Mouse (Mus musculus) embryonic facial prominence, embryonic 13.5 days (tissue): Measurements from ENCODE around the gene Papolb. TPM values are rescaled to one million over a fixed set of nuclear protein-coding genes. Genes with fewer than 3 reads are reported as not detected.
A peak's percentile ranks its signal among the peaks of the same experiment; 100 is the strongest.

Experiments
- ATAC-seq: fragments of 200-750 bp; cut with Nextera tagmentation; 2 replicates; pipeline ENCODE4 v1.8.0; 2017; ENCODE audit warnings: low read depth; ENCODE audit not compliant: insufficient number of reproducible peaks, insufficient read depth, low FRiP score, low TSS enrichment
- H3K27ac ChIP-seq: fragments of 300-500 bp; sonication (generic); 2 replicates; pipeline ENCODE4 v1.5.1; 2015; ENCODE audit warnings: moderate library complexity, mild to moderate bottlenecking, inconsistent platforms
- H3K27me3 ChIP-seq: fragments of 300-500 bp; sonication (generic); 2 replicates; pipeline ENCODE4 v1.6.1; 2015; ENCODE audit warnings: mild to moderate bottlenecking, inconsistent platforms
- H3K36me3 ChIP-seq: fragments of 300-500 bp; sonication (generic); 2 replicates; pipeline ENCODE4 v1.6.1; 2015; ENCODE audit warnings: mild to moderate bottlenecking, inconsistent platforms
- H3K4me1 ChIP-seq: fragments of 300-500 bp; sonication (generic); 2 replicates; pipeline ENCODE4 v1.6.1; 2015; ENCODE audit warnings: inconsistent platforms
- H3K4me2 ChIP-seq: fragments of 300-500 bp; sonication (generic); 2 replicates; pipeline ENCODE4 v1.6.1; 2015; ENCODE audit warnings: moderate library complexity, mild to moderate bottlenecking, inconsistent platforms
- H3K4me3 ChIP-seq: fragments of 300-500 bp; sonication (generic); 2 replicates; pipeline ENCODE4 v1.5.1; 2015; ENCODE audit warnings: mild to moderate bottlenecking, inconsistent platforms
- H3K9ac ChIP-seq: fragments of 300-500 bp; sonication (generic); 2 replicates; pipeline ENCODE4 v1.6.1; 2015; ENCODE audit warnings: mild to moderate bottlenecking, inconsistent platforms
- H3K9me3 ChIP-seq: fragments of 300-500 bp; sonication (generic); 2 replicates; pipeline ENCODE4 v1.6.1; 2016; ENCODE audit warnings: inconsistent platforms
- WGBS: fragments of 180-500 bp; shearing (Covaris S2); methylation state at CpG from one replicate; pipeline ENCODE4 v1.1.7; 2015; ENCODE audit warnings: mixed read lengths; 5-methylcytosine and 5-hydroxymethylcytosine counted together
- polyA plus RNA-seq: library from polyadenylated mRNA; unstranded; fragments of >200 nt; fragmentation: Nextera tagmentation; extraction: Ambion mirVana; gene quantifications from 2 replicates; pipeline ENCODE4 v1.2.1, GENCODE M21; 2015

The Papolb gene
- polyA plus RNA-seq, 1 experiment from 2014 or later = 0.04 TPM

DNA sequence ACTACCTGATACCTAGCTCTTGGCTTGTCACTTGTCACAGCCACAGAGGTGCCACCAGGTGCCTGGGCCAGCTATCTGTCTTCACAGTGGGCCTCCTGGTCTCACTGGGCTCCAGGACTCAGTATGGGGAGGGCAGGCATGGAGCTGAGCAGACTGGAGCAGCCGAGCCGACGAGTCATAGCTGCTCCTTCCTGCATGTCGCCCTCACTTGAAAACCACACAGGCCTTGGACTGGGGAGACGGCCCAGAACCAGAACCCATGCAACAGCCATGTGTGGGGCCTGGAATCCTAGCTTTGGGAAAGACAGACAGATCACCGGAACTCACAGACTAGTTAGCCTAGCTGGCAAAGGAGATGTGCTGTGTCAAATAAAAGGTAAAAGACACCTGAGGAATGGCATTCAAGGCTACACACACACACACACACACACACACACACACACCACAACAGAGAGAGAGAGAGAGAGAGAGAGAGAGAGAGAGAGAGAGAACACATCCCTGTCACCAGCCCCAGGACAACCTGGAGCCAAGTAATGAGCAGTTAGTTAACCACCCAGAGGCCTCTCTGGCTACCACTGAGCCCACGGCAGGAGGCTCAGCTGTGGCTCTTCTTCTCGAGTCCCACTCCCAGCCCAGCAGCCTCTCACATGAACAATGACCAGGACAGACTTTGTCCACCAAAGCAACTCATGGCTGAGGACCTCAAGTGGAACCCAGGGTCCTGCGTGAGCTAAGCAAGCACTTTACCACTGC is 39.7 kb downstream of the Papolb start:
- 69% methylated on average over 9 of the region's 9 CpGs for WGBS
- no peaks in the 10 kb centered on the region for H3K9me3 ChIP-seq
- H3K9ac ChIP-seq = no peak overlapping the region
- no peak for ATAC-seq
- no peak overlapping the region for H3K27ac ChIP-seq
- H3K36me3 ChIP-seq = peaks cover 3% of the 10 kb centered on the region; the same call in 1 of the 2 replicates
- H3K4me2 ChIP-seq = no peak overlapping the region
- H3K4me1 ChIP-seq = peaks cover 6% of the 10 kb centered on the region
- H3K27me3 ChIP-seq = no peaks in the 10 kb centered on the region
- no peak overlapping the region for H3K4me3 ChIP-seq

DNA sequence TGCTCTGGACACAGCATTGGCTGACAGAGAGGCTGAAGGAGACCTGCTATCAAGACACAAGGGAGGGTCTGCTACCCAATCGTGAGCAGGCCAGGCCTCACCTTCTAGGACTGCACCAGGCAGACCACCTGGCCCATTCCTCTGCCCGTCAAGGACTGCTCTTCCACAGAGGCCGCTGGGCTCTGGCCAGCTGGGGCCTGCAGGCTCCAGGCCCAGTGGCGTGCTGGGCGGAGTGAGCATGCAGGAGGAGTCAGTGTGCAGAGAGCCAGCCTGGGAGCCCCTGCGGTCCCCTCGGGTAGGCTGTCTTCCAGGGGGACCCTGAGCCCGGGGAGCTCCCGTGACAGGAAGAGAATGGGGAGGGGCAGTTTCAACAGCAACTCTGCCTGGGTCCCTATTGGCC is 43.2 kb downstream of the Papolb start:
- Histone ChIP-seq H3K27me3 (no peaks in the 10 kb centered on the region), H3K4me1 (peaks cover 6% of the 10 kb centered on the region), H3K9me3 (no peaks in the 10 kb centered on the region), H3K4me3 (no peak overlapping the region), H3K36me3 (no peaks in the 10 kb centered on the region), H3K9ac (no peak overlapping the region), H3K27ac (no peak overlapping the region), H3K4me2 (no peak overlapping the region)
- WGBS = 62% methylated on average over 9 of the region's 9 CpGs
- ATAC-seq = no peak

DNA sequence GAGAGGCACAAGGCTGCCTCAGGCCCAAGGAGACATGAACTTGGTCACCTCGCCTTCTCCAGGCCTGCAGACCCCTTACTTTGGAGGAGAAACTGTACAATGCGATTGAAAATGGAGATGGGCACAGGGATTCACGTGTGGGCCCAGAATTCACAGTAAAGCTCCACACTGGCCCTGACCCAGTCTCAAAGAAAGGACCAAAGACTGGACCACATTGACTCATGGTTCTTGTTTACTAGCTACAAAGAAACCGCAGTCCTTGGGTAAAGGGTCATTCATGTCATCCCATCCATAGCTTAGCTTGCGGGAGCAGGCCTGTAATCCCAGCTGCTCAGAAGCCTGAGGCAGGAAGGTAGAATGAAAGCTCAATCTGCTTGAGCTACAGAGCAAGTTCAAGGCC is 46.3 kb downstream of the Papolb start:
- 86% methylated on average over 5 of the region's 5 CpGs for WGBS
- H3K4me2 ChIP-seq = no peak overlapping the region
- H3K4me1 ChIP-seq = peaks cover 25% of the 10 kb centered on the region
- H3K9ac ChIP-seq = no peak overlapping the region
- no peak overlapping the region for H3K27ac ChIP-seq
- H3K36me3 ChIP-seq = no peaks in the 10 kb centered on the region
- ATAC-seq = no peak
- H3K4me3 ChIP-seq = no peak overlapping the region
- no peaks in the 10 kb centered on the region for H3K27me3 ChIP-seq
- H3K9me3 ChIP-seq = no peaks in the 10 kb centered on the region

DNA sequence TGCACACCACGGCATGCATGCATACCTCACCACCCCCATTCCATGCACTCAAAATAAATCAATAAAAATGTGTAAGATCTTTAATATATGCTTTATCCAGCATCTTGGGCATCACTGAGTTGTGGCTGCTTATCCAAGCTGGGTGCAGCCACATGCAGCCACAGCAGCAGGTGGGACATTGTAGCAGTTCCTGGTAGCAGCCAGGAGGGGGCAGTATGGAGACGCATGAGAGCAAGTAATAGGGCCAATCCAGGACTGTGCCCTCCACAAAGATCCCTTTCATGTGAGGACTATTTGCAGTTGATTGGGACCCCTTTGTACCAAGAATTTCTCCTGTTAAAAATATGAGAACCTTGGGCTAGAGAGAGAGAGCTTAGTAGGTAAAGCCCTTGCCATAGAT is 47.4 kb downstream of the Papolb start:
- no peak overlapping the region for H3K4me3 ChIP-seq
- 62% methylated on average over 2 of the region's 2 CpGs for WGBS

DNA sequence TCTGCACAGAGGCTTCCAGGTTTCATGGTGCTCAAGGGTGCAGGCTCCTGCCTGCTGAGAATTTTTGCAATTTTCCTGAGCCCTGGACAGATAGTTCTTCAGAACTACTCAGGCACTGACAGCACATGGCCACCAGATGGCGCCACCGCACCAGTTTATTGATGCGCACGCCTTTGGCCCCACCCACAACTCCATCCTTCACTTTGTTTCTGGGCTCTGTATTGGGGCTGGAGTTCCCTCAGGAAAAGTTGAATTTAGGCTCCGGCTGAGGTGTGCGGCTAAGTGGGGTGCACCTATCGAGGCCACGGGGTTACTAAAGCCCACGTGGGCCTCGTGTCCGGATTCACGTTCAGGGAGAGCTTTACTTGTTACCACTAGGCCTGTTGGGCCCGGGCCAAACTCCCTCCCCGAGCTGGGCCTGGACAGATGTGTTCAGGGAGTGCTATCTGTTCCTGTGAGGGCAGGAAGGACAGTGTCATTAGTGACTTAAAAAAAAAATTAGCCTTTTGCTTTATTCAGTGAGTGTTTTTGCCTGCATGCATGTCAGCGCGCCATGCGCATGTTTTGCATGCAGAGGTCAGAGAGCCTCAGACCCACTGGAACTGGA is 50.9 kb downstream of the Papolb start:
- peaks cover 5% of the 10 kb centered on the region; the same call in 1 of the 2 replicates for H3K36me3 ChIP-seq
- H3K27me3 ChIP-seq = no peaks in the 10 kb centered on the region
- H3K9me3 ChIP-seq = no peaks in the 10 kb centered on the region
- H3K4me1 ChIP-seq = peaks cover 25% of the 10 kb centered on the region
- peak; percentile 9; the same call in 1 of the 2 replicates for ATAC-seq
- no peak overlapping the region for H3K27ac ChIP-seq
- peak overlapping the region; percentile 49 for H3K4me2 ChIP-seq
- H3K4me3 ChIP-seq = no peak overlapping the region
- 27% methylated on average over 17 of the region's 17 CpGs for WGBS
- peak overlapping the region; percentile 60 for H3K9ac ChIP-seq

More for the DNA sequence above, 47.4 kb downstream of the Papolb start:
- H3K27me3 ChIP-seq = no peaks in the 10 kb centered on the region
- H3K36me3 ChIP-seq = peaks cover under 1% of the 10 kb centered on the region; the same call in 1 of the 2 replicates
- no peak overlapping the region for H3K4me2 ChIP-seq
- H3K9me3 ChIP-seq = no peaks in the 10 kb centered on the region
- no peak for ATAC-seq
- H3K9ac ChIP-seq = no peak overlapping the region
- H3K27ac ChIP-seq = no peak overlapping the region
- H3K4me1 ChIP-seq = peaks cover 25% of the 10 kb centered on the region

DNA sequence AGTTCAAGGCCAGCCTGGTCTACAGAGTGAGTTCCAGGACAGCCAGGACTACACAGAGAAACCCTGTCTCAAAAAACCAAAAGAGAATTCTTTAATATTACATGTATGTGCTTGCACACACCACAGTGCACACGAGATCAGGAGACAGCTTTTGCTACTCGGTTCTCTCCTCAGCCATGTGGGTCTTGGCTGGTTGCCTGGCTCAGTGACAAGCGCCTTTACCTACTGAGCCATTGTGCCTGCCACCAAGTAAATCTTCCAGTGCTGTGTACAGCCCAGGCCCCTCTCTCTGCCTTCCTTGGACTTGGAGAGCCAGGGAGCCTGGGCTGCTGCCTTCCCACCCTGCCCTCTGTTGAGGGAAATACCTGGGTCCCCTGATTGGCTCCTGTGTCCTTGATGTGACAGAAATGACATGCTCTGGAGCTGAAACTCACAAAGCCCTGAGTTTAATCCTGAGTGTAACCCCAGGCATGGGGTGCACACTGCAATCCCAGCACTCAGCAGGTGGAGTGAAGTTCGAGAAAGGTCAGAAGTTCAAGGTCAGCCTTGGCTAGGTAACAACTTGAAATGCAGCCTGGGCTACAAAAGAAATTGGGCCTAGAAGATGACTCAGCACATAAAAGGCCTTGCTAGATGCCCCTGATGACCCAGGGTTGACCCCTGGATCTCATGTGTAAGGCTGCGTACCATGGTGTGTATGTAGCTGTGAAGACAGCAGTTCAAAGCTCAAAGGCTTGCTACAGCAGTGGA is 51.8 kb downstream of the Papolb start:
- no peaks in the 10 kb centered on the region for H3K27me3 ChIP-seq
- H3K4me1 ChIP-seq = peaks cover 25% of the 10 kb centered on the region
- no peak overlapping the region for H3K4me2 ChIP-seq
- no peak for ATAC-seq
- peaks cover 5% of the 10 kb centered on the region; the same call in 1 of the 2 replicates for H3K36me3 ChIP-seq
- no peak overlapping the region for H3K9ac ChIP-seq
- H3K9me3 ChIP-seq = no peaks in the 10 kb centered on the region
- no peak overlapping the region for H3K27ac ChIP-seq
- WGBS = 84% methylated on average over 5 of the region's 5 CpGs
- H3K4me3 ChIP-seq = no peak overlapping the region

DNA sequence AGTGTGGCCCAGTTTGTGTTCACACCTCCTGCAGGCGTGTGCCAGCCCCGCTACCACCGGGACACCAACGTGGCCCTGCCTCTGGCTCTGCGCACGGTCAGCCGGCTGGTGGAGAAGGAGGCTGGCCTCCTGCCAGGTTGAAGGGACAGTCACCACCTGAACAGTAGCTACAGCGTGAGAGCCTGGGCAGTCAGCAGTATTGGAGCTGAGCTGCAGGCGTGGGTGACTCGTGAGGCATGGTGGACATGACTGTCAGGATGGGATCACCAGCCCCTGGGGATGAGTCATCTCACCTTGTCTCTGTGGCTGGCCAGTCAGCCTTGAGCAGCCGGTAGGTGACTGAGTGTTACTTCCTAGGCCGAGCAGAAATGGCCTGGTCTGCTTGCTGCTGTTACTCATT is 52.5 kb downstream of the Papolb start:
- no peaks in the 10 kb centered on the region for H3K9me3 ChIP-seq
- H3K4me2 ChIP-seq = no peak overlapping the region
- H3K4me3 ChIP-seq = no peak overlapping the region
- WGBS = 91% methylated on average over 12 of the region's 12 CpGs
- no peak overlapping the region for H3K9ac ChIP-seq
- peaks cover 25% of the 10 kb centered on the region for H3K4me1 ChIP-seq
- peaks cover 6% of the 10 kb centered on the region; the same call in 1 of the 2 replicates for H3K36me3 ChIP-seq
- no peak for ATAC-seq
- H3K27ac ChIP-seq = no peak overlapping the region
- H3K27me3 ChIP-seq = no peaks in the 10 kb centered on the region

Other genes starting within 250 kb of the Papolb start
- 5.0 and 6.3 TPM in 2 replicates for gene Foxk1, start 128.6 kb downstream of the Papolb start, polyA plus RNA-seq
- 8.9 and 9.7 TPM in 2 replicates for gene Ap5z1, start 66.1 kb downstream of the Papolb start, polyA plus RNA-seq
- 6.0 and 8.0 TPM in 2 replicates for gene Radil, start 21.0 kb upstream of the Papolb start, polyA plus RNA-seq
- 3.1 and 3.6 TPM in 2 replicates for gene Mmd2, start 78.7 kb upstream of the Papolb start, polyA plus RNA-seq
- gene Wipi2, start 97.6 kb upstream of the Papolb start, polyA plus RNA-seq = 50.2 and 55.0 TPM in 2 replicates
- 11.4 and 12.8 TPM in 2 replicates for gene Slc29a4, start 162.4 kb upstream of the Papolb start, polyA plus RNA-seq